Mouse (Mus musculus) adipocyte (in vitro differentiated cells): ENCODE measurements around the gene Lgi1.

Source experiments
- DNase-seq: peaks from one replicate; pipeline ENCODE4 v3.0.0-alpha.2; 2016; ENCODE audit warnings: low spot score

Gene Lgi1

GRCm38 (mm10) chr19:38327002-38327401 is 62.7 kb downstream of the Lgi1 start:
- DNase-seq: no peak

GRCm38 (mm10) chr19:38328010-38328409 is 63.7 kb downstream of the Lgi1 start:
- no peak for DNase-seq

GRCm38 (mm10) chr19:38329257-38329656 is 64.9 kb downstream of the Lgi1 start:
- DNase-seq: no peak

DNA sequence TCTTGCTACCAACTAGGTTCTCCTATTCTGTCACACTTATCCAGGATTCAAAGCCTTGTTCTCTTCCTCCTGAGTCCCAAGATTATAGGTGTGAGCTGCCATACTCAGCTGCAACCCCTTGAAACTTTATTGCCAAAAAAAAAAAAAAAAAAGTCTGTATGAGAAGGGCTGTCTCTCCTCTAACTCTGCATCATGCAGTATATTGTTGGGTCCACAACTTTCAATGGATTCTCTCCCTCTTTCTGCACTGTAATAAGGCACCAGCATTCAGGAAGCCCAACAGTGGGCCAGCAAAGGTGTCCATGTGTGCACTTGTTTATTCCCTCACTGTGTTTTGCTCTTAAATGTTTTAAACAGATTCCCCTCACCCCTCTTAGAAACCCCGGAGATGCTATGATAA is 66.7 kb downstream of the Lgi1 start:
- DNase-seq: no peak

DNA sequence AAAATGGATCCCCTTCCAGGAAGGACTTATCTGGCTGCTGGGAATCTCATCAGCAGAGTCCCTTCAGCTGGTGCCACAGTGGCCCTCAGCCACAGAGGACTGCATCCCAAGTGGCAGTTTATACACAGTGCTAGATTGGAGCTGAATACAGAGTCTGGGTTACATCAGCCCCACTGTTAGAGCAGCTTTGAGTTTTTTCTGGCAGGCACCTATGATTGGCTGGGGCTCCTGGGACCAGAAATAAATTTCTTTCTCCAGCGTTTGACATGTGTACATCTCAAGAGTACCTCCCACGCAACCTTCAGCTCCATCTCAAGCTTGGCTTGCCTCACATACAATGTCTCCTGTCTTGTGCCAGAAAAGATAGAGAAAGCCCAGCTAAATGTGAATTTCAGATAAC is 67.9 kb downstream of the Lgi1 start:
- peak; percentile 10 for DNase-seq

GRCm38 (mm10) chr19:38332820-38333219 is 68.5 kb downstream of the Lgi1 start:
- DNase-seq: no peak

- no peak for DNase-seq
These were observed 72.2 kb downstream of the Lgi1 start for GRCm38 (mm10) chr19:38336553-38336952.

GRCm38 (mm10) chr19:38337332-38337731 is 73.0 kb downstream of the Lgi1 start:
- no peak for DNase-seq

DNA sequence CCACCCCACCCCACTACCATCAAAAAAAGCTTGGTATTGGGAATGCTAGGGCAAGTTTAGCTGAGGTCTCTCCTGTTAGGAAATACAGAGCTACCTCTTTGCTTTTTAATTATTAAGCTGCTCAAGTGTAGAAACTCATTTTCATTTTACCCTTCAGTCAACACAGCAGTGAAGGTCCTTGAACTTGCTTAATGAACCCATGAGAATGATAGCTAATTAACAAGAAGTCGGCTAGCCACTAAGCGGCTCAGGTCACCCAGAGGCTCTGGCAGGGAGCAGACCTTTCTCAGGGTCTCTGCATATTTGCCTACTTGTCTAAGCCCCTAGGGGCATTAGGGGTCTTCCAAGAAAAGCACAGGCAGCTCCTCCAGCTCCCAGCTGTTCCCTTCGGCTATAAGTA is 75.4 kb downstream of the Lgi1 start:
- no peak for DNase-seq

- no peak for DNase-seq
These were observed 78.9 kb downstream of the Lgi1 start for GRCm38 (mm10) chr19:38343246-38343645.

GRCm38 (mm10) chr19:38348271-38349012 is 84.1 kb downstream of the Lgi1 start:
- DNase-seq: no peak

- no peak for DNase-seq
These were observed 84.6 kb downstream of the Lgi1 start for GRCm38 (mm10) chr19:38349013-38349341.

DNA sequence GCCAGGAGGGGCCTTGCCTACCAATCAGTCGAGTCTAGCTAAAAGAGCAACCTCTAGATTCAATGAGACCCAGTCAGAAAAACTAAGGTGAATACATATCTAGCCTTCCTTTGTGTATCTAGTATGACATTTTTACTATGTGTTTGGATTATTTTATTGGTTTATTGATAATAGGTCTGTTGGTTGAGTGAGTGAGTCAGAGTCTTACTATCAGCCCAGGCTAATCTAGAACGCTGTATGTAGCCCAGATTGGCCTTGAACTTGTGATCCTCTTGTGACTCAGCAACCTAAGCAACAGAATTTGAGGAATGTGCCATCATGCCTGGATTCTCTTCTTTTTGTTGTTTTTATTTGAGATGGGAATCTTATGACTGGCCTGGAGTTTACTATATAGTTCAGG is 86.9 kb downstream of the Lgi1 start:
- DNase-seq: no peak

DNA sequence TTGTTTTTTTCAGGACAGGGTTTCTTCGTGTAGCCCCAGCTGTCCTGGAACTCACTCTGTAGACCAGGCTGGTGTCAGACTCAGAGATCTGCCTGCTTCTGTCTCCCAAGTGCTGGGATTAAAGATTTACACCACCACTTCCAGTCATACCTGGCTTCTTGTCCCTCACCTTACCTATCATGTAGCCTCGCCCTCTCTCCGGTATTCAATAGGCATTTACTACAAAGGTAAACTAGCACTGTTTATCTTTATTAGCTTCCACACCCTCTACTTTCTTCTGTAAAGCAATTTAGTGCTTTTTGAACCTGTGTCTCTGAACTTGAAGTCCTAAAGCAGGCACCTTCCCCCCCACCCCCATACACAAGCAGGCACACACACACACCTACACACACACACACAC is 87.4 kb downstream of the Lgi1 start:
- DNase-seq: no peak

DNA sequence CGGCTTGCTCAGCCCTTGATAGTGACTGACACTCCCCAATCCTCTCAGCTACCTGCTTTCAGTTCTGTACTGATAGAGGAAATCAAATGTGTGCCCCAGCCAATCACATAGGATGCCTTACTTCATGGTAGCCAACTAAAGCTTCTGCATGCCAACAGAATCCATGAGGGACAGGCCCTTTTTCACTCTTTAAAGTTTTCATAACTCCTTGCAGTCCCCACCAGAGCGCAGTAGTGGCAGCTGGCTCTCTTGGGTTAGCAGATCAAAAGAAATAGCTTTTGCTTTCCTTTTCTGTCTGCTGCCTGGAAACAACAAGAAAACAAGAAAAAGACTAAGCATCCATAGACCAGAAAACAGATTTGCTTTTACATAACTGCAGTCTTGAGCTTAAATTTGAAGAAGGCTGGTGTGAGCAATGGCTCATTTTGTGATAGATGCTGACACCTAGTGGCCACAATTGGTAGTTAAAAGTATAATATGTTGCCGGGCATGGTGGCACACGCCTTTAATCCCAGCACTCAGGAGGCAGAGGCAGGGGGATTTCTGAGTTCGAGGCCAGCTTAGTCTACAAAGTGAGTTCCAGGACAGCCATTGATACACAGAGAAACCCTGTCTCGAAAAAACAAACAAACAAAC is 88.3 kb downstream of the Lgi1 start:
- DNase-seq: peak; percentile 84

DNA sequence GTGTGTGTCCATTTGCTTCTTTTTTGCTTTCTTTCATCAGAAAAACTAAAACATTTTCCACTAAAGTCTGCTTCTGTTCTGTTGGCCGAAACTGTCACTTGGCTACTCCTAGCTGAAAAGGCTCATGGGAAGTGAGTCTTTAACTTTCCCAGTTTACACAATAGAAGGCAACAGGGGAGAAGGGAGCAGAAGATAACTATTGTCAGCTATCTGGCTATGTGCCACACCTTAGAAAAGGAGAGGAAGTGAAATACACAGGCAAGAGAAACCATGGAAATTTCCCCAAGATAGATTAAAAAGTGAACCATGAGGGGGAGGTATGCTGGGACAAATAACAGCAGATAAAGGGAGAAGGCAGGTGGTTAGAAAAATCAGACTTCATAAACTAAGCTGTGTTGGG is 89.9 kb downstream of the Lgi1 start:
- DNase-seq: no peak

GRCm38 (mm10) chr19:38354819-38355360 is 90.6 kb downstream of the Lgi1 start:
- DNase-seq: peak; percentile 12

DNA sequence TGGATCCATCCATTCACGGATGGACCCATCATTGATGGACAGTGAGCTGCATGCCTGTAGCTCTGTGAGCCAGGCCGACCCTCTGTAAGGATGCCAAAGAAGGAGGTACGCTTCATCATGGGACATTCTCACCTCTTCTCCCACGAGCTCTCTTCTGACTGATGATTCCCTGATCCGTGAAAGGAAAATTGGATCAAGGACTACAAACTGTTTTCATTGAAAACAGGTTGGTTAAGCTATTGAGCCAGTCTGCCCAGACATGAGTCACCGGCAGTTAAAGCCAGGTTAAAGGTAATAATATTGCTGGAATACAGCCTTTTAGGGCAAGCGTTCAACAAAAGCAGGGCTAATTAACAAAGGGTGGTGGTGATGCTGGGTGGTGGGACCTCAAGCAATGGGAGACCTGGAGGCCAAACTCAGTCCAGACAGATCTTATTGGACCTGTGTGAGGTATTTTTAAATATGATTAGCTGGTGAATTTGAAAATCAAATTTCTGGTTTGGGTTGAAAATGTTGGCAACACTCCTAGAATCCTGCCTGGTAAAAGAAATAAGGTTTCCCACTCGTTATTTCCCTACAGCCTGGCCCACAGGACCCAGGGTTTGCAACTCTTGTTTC is 92.0 kb downstream of the Lgi1 start:
- no peak for DNase-seq

DNA sequence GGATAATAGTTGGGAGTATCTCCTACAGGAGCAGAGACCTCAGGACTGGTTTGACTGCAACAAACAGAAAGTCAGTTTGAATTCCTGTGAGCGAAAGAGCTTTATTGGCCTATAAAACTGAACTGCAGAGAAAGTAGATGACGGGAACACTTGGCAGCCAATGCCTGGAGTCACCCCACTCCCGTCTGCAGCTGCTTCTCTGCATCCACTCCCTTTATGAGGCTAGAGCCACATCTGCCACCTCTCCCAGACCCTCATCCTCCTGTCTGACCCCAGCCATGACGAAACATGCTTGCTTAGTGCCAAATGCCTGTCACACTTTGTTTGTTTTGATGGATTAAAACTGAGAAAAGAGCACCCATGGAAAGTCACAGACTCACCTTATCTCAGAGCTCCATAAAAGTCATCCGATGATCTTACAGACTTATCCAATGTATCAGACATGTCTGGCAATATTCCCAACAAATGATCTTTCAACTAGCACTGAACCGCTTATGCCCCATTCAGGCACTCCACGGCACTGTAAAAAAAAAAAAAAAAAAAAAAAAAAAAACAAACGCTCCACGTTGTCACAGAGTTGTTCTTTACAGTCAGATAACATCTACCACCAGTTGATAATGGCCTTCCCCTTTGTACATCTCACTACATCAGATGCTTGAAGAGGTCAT is 93.8 kb downstream of the Lgi1 start:
- DNase-seq: no peak

DNA sequence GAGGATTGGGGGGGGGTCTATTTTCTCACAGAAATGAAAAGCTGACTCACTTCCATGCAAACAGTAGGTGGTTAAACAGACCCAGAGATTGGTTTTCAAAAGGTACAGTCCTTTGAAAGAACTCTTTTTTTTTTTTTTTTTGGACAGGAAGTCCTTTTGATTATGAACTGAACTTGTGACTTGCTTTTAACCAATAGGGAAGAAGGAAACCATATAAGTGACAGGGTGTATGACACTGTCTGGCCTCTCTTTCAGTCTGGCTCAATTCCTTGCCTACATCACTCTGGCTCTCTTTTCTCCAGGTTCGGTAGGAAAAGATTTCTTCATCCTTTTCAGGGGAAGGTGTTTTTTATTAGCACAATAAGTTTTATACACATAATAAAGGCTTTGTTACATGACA is 95.0 kb downstream of the Lgi1 start:
- DNase-seq: no peak
